Mouse (Mus musculus) hindbrain, embryonic 13.5 days (tissue): ENCODE results near the gene Klra6. TPM values are rescaled to one million over a fixed set of nuclear protein-coding genes. Genes with fewer than 3 reads are reported as not detected.
"Not testable (repeated sequence)": the region's sequence is repeated elsewhere in the genome, so short reads cannot be mapped to it uniquely, and the experiment has no call there.

ENCODE experiments used
- ATAC-seq: fragments of 200-750 bp; cut with Nextera tagmentation; 2 replicates; pipeline ENCODE4 v1.8.0; 2017; ENCODE audit warnings: moderate TSS enrichment; ENCODE audit not compliant: low FRiP score
- H3K27ac ChIP-seq: fragments of 300-500 bp; sonication (generic); 2 replicates; pipeline ENCODE4 v1.5.1; 2015; ENCODE audit warnings: inconsistent platforms, mild to moderate bottlenecking, moderate library complexity
- H3K27me3 ChIP-seq: fragments of 300-500 bp; sonication (generic); 2 replicates; pipeline ENCODE4 v1.6.1; 2015; ENCODE audit warnings: mild to moderate bottlenecking, inconsistent platforms
- H3K36me3 ChIP-seq: fragments of 300-500 bp; sonication (generic); 2 replicates; pipeline ENCODE4 v1.6.1; 2015; ENCODE audit warnings: mild to moderate bottlenecking, inconsistent platforms
- H3K4me1 ChIP-seq: fragments of 300-500 bp; sonication (generic); replicated peaks from 2 replicates; pipeline ENCODE4 v1.6.1; 2015; ENCODE audit warnings: inconsistent platforms
- H3K4me2 ChIP-seq: fragments of 300-500 bp; sonication (generic); 2 replicates; pipeline ENCODE4 v1.6.1; 2015; ENCODE audit warnings: inconsistent platforms, mild to moderate bottlenecking, moderate library complexity
- H3K4me3 ChIP-seq: fragments of 300-500 bp; sonication (generic); 2 replicates; pipeline ENCODE4 v1.5.1; 2015; ENCODE audit warnings: mild to moderate bottlenecking, inconsistent platforms
- H3K9ac ChIP-seq: fragments of 300-500 bp; sonication (generic); 2 replicates; pipeline ENCODE4 v1.6.1; 2015; ENCODE audit warnings: mild to moderate bottlenecking, inconsistent platforms
- H3K9me3 ChIP-seq: fragments of 300-500 bp; sonication (generic); 2 replicates; pipeline ENCODE4 v1.6.1; 2016; ENCODE audit warnings: inconsistent platforms
- WGBS: fragments of 180-500 bp; shearing (Covaris S2); methylation state at CpG from one replicate; pipeline ENCODE4 v1.1.7; 2015; 5-methylcytosine and 5-hydroxymethylcytosine counted together
- polyA plus RNA-seq: library from polyadenylated mRNA; unstranded; fragments of >200 nt; fragmentation: Nextera tagmentation; extraction: Ambion mirVana; gene quantifications from 2 replicates; pipeline ENCODE4 v1.2.1, GENCODE M21; 2015

Klra6 gene
- not detected in 2 replicates for polyA plus RNA-seq

GRCm38 (mm10) chr6:130026854-130027253 lies at the start of gene Klra6:
Klra6 (minus strand) TSS chr6:130026954.
- 80% methylated on average over 4 of the region's 4 CpGs for WGBS
- Histone ChIP-seq H3K9ac (no peak within 1 kb of the TSS), H3K4me3 (no peak within 1 kb of the TSS), H3K36me3 (no peaks in the 10 kb centered on the region), H3K27me3 (no peaks in the 10 kb centered on the region), H3K4me1 (no peaks in the 10 kb centered on the region), H3K27ac (no peak within 1 kb of the TSS), H3K4me2 (no peak within 1 kb of the TSS), H3K9me3 (0 out of 2 replicates have a peak, but pooled peaks cover 4% of the 10 kb centered on the region)
- ATAC-seq: no peak

GRCm38 (mm10) chr6:130067171-130067570 lies 40.4 kb upstream of the Klra6 start, which contains the start of gene Klra4:
Klra4 (minus strand) TSS chr6:130067271.
- not testable (repeated sequence) for H3K4me3 ChIP-seq, H3K9ac ChIP-seq, H3K36me3 ChIP-seq, ATAC-seq, H3K4me1 ChIP-seq, H3K27me3 ChIP-seq, H3K27ac ChIP-seq, H3K4me2 ChIP-seq
- whole genome bisulfite sequencing: 71% methylated on average over 1 of the region's 1 CpGs
- peaks cover 29% of the 10 kb centered on the region for H3K9me3 ChIP-seq

GRCm38 (mm10) chr6:130065196-130065595 lies 38.4 kb upstream of the Klra6 start:
- ATAC-seq: no peak
- H3K9me3 ChIP-seq: peaks cover 13% of the 10 kb centered on the region; the same call in 1 of the 2 replicates
- no peaks in the 10 kb centered on the region for H3K36me3 ChIP-seq
- no peak overlapping the region for H3K4me2 ChIP-seq
- H3K4me3 ChIP-seq: no peak overlapping the region
- H3K4me1 ChIP-seq: no peaks in the 10 kb centered on the region
- H3K9ac ChIP-seq: no peak overlapping the region
- no peak overlapping the region for H3K27ac ChIP-seq
- 78% methylated on average over 5 of the region's 5 CpGs for WGBS
- no peaks in the 10 kb centered on the region for H3K27me3 ChIP-seq

- WGBS: 64% methylated on average over 4 of the region's 4 CpGs
- H3K9me3 ChIP-seq: peaks cover 15% of the 10 kb centered on the region; the same call in 1 of the 2 replicates
- H3K4me2 ChIP-seq, H3K4me3 ChIP-seq, H3K4me1 ChIP-seq, H3K27me3 ChIP-seq, H3K36me3 ChIP-seq, H3K27ac ChIP-seq, H3K9ac ChIP-seq, ATAC-seq: not testable (repeated sequence)
These were observed 8.4 kb upstream of the Klra6 start for GRCm38 (mm10) chr6:130035146-130035545.

- H3K9me3 ChIP-seq: peaks cover 14% of the 10 kb centered on the region; the same call in 1 of the 2 replicates
- H3K27ac ChIP-seq, ATAC-seq: not testable (repeated sequence)
These were observed 4.8 kb upstream of the Klra6 start for GRCm38 (mm10) chr6:130031493-130032089.

More at GRCm38 (mm10) chr6:130031493-130032089, 4.8 kb upstream of the Klra6 start:
- not testable (repeated sequence) for H3K36me3 ChIP-seq, H3K4me3 ChIP-seq, H3K4me2 ChIP-seq, H3K4me1 ChIP-seq, H3K27me3 ChIP-seq, H3K9ac ChIP-seq

Other genes with a start within 250 kb of the Klra6 start
- gene Gm156, start 242.7 kb downstream of the Klra6 start, polyA plus RNA-seq: not detected in 2 replicates
- not detected in 2 replicates for gene Gm17631, start 164.3 kb downstream of the Klra6 start, polyA plus RNA-seq
- not detected in 2 replicates for gene Klra17, start 150.3 kb downstream of the Klra6 start, polyA plus RNA-seq
- gene Klra5, start 109.3 kb downstream of the Klra6 start, polyA plus RNA-seq: not detected in 2 replicates
- not detected in 2 replicates for gene Klra4, start 40.3 kb upstream of the Klra6 start, polyA plus RNA-seq
- gene Klra8, start 102.9 kb upstream of the Klra6 start, polyA plus RNA-seq: not detected in 2 replicates
- not detected in 2 replicates for gene Klra9, start 166.2 kb upstream of the Klra6 start, polyA plus RNA-seq
- not detected in 2 replicates for gene Klra7, start 206.4 kb upstream of the Klra6 start, polyA plus RNA-seq